Mouse (Mus musculus): ENCODE data around the gene 1110002E22Rik. TPM values are rescaled to one million over a fixed set of nuclear protein-coding genes. Genes with fewer than 3 reads are reported as not detected.

Gene 1110002E22Rik
- total RNA-seq, 2 experiments from 2014 or later: not detected

- ATAC-seq (replicated peaks; ENCODE audit: poor library complexity, severe bottlenecking): no peak
These were observed 37.1 kb downstream of the 1110002E22Rik start for GRCm38 (mm10) chr3:138101936-138102335.

DNA sequence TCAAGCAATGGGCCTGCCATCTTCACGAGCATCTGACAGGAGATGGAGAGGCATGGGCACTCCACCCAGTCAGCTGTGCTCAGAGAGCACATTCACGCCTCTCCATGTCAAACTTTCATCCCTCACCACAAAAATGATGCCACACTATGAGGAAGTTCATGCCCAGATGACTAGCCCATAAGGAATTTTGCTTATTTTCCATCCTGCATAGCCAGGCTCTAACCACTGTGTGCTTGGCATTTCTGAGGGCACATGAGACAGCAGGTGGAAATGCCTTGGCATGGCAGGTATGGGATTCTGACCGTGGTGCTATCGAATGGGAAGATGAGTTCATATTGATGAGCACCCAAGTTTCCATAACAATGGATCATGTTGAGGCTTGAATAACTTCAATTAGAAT lies 38.8 kb downstream of the 1110002E22Rik start:
- ATAC-seq (replicated peaks; ENCODE audit: poor library complexity, severe bottlenecking): no peak

GRCm38 (mm10) chr3:138105056-138105455 lies 40.2 kb downstream of the 1110002E22Rik start:
- no peak for ATAC-seq (replicated peaks; ENCODE audit: poor library complexity, severe bottlenecking)

DNA sequence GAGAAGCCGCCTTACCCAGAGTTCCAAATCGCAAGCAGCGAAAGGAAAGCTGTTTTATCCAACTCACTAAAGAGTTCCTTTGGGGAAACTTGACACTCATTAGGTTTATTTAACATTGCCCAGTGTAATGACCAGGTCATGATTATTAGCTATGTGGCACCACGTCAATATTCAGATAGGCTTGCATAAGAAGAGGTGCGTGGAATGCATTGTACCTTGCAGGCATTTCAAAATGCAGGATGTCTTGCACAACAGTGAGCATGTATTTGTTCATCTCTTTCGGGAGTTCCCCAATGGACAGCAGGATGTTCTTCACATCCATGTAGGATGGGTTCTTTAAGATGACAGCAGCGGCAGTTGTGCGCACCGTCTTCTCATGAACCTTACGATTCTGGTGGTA lies 42.0 kb downstream of the 1110002E22Rik start:
- ATAC-seq (replicated peaks; ENCODE audit: poor library complexity, severe bottlenecking): peak; percentile 27; the same call in 1 of the 2 replicates

DNA sequence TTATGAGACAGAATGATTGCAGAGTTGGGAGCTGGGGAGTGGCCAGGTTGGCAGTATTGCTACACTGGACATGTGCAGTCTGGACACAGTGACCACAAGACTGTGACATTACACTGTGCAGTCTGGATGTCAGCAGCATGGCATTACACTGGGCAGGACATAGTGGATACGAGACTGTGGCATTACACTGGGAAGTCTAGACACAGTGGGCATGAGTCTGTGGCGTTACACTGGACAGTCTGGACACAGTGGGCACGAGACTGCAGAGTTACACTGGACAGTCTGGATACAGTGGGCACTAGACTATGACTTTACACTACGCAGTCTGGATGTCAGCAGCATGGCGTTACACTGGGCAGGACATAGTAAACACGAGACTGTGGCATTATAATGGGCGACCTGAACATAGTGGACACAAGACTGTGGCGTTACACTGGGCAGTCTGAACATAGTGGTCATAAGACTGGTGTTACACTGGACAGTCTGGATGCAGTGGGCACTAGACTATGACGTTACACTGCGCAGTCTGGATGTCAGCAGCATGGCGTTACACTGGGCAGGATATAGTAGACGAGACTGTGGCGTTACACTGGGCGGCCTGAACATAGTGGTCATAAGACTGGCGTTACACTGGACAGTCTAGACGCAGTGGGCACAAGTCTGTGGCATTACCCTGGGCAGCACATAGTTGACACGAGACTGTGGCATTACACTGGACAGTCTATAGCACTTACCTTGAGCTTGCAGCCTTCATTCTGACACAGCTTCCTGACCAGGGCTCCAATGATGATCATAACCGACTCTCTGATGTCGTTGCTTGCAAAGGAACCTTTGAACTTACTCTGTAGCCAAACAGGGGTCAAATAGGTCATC lies 46.3 kb downstream of the 1110002E22Rik start:
- ATAC-seq (replicated peaks; ENCODE audit: poor library complexity, severe bottlenecking): no peak

- ATAC-seq (replicated peaks; ENCODE audit: poor library complexity, severe bottlenecking): no peak
These were observed 49.3 kb downstream of the 1110002E22Rik start for GRCm38 (mm10) chr3:138114106-138114505.

DNA sequence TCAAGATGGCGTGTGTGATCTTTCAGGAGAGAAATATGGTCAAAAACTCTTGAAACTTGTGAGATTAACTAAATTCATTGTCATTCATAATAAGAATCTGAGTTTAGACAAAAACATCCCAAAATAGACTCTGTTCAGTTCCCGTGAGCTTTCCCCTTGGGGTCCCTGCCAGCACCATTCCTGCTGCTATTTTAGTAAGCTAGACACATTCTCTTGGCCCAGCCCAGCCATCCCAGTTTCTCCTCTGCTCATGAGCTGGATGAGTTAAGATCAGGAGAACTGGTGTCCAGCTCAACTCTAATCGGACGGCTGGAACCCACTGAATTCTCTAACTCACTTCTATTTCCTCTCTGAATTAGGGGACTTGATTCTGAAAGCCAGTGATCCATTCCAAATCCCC lies 52.0 kb downstream of the 1110002E22Rik start:
- ATAC-seq (replicated peaks; ENCODE audit: poor library complexity, severe bottlenecking): no peak

DNA sequence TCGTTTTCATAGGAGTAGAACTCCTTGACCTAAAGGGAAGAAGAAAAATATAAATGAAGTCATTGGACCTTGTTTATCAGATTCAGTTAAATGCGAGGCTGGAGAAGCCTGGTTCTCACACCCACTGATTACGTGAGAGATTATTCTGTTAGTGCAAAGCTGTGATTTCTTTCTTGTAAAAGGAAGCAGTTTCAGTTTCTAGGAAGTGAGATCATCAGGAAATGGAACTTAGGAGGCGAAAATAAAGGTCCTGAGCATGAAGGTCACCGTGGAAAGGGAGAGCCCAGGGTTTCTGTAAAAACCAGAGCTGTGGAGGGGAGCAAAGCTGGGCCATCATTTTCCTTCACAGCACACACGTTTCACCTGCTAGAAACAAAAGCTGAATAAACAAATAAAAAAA lies 53.5 kb downstream of the 1110002E22Rik start:
- ATAC-seq (replicated peaks; ENCODE audit: poor library complexity, severe bottlenecking): no peak

- peak; percentile 52; the same call in 1 of the 2 replicates for ATAC-seq (replicated peaks; ENCODE audit: poor library complexity, severe bottlenecking)
These were observed 54.0 kb downstream of the 1110002E22Rik start for GRCm38 (mm10) chr3:138118831-138119230.

- no peak for ATAC-seq (replicated peaks; ENCODE audit: poor library complexity, severe bottlenecking)
These were observed 54.7 kb downstream of the 1110002E22Rik start for GRCm38 (mm10) chr3:138119444-138120105.

- no peak for ATAC-seq (replicated peaks; ENCODE audit: poor library complexity, severe bottlenecking)
These were observed 56.6 kb downstream of the 1110002E22Rik start for GRCm38 (mm10) chr3:138121461-138121860.

DNA sequence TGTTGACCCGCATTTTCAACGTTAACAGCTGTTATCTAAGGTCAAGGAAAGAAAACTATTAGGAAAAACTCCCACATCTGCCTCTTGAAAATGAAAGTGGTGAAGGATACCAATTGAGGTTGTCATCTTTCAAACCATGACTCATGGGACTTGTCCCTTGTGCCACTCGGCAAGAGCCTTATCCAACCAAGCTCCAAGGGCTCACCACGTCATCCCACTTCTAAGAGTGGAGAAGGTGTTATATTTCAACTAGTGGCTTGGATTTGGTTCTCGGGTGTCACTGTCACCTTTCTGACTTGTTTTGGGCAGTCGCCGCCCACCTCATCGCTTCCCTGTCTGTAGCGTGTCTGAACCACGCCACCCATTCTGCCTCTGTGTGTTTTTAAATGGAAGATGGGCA lies 59.0 kb downstream of the 1110002E22Rik start:
- ATAC-seq (replicated peaks; ENCODE audit: poor library complexity, severe bottlenecking): no peak

DNA sequence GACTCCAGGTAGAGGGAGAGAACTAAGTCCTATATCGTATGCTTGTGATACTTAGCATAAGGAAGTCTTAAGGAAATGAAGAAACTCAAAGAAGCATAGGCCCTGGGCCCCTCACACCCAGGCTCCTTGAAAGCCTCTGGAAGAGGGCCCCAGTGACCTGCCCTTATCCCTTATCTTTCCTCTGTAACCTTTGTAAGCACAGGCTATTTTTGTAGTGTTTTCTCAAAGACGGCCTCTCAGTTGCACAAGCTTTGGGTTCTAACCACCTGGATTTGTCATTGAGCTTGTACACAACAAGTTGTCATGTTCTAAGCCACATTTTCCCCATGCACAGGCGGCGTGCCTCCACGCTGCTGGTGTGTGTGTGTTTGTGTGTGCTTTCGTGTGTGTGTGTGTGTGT lies 64.3 kb downstream of the 1110002E22Rik start:
- no peak for ATAC-seq (replicated peaks; ENCODE audit: poor library complexity, severe bottlenecking)

DNA sequence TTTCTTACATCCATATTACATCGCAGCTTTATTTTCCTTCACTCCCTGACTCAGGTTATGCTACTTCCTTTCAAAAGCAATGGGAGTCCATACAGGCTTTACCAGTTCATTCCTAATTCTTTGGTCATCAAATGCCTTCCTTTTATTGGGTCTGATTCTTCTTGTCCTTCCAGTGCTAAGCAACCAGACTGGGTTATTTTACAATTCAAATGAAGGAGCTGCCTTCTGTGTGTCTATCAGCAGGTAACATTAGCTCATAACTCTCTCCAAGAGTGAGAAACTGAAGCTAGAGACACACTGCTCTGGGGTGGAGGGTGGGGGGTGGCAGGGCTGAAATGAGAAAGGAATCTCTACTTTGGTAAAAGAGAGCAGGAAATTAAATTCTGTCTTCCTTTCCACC lies 65.8 kb downstream of the 1110002E22Rik start:
- no peak for ATAC-seq (replicated peaks; ENCODE audit: poor library complexity, severe bottlenecking)

Other genes with a start within 250 kb of the 1110002E22Rik start
- 1,151 and 1,351 TPM in 2 replicates for gene H2afz, start 200.6 kb upstream of the 1110002E22Rik start, total RNA-seq (2014; fragmentation: Nextera tagmentation)
- 1,517 and 1,875 TPM in 2 replicates for gene H2afz, start 200.6 kb upstream of the 1110002E22Rik start, total RNA-seq (2017)
- gene Dnajb14, start 197.4 kb upstream of the 1110002E22Rik start, total RNA-seq (2014; fragmentation: Nextera tagmentation): 6.2 and 7.4 TPM in 2 replicates
- gene Dnajb14, start 197.4 kb upstream of the 1110002E22Rik start, total RNA-seq (2017): 4.8 and 7.1 TPM in 2 replicates
- 62.4 and 76.7 TPM in 2 replicates for gene Lamtor3, start 146.5 kb upstream of the 1110002E22Rik start, total RNA-seq (2014; fragmentation: Nextera tagmentation)
- gene Lamtor3, start 146.5 kb upstream of the 1110002E22Rik start, total RNA-seq (2017): 69.4 and 87.9 TPM in 2 replicates
- gene Dapp1, start 83.5 kb upstream of the 1110002E22Rik start, total RNA-seq (2014; fragmentation: Nextera tagmentation): 116 and 120 TPM in 2 replicates
- 125 and 126 TPM in 2 replicates for gene Dapp1, start 83.5 kb upstream of the 1110002E22Rik start, total RNA-seq (2017)
- gene Gm5105, start 2.3 kb downstream of the 1110002E22Rik start, total RNA-seq (2014; fragmentation: Nextera tagmentation): not detected in 2 replicates
- not detected in 2 replicates for gene Gm5105, start 2.3 kb downstream of the 1110002E22Rik start, total RNA-seq (2017)
- gene Trmt10a, start 78.4 kb downstream of the 1110002E22Rik start, total RNA-seq (2014; fragmentation: Nextera tagmentation): 3.9 and 9.1 TPM in 2 replicates
- gene Trmt10a, start 78.4 kb downstream of the 1110002E22Rik start, total RNA-seq (2017): 11.0 and 20.0 TPM in 2 replicates
- gene Mttp, start 79.9 kb downstream of the 1110002E22Rik start, total RNA-seq (2014; fragmentation: Nextera tagmentation): 2.2 and 2.5 TPM in 2 replicates
- gene Mttp, start 79.9 kb downstream of the 1110002E22Rik start, total RNA-seq (2017): 2.3 and 4.7 TPM in 2 replicates
- not detected in 2 replicates for gene 4930579F01Rik, start 128.8 kb downstream of the 1110002E22Rik start, total RNA-seq (2014; fragmentation: Nextera tagmentation)
- gene 4930579F01Rik, start 128.8 kb downstream of the 1110002E22Rik start, total RNA-seq (2017): not detected in 2 replicates
- not detected in 2 replicates for gene Adh7, start 152.7 kb downstream of the 1110002E22Rik start, total RNA-seq (2014; fragmentation: Nextera tagmentation)
- gene Adh7, start 152.7 kb downstream of the 1110002E22Rik start, total RNA-seq (2017): not detected in 2 replicates
- not detected in 2 replicates for gene Adh1, start 195.9 kb downstream of the 1110002E22Rik start, total RNA-seq (2014; fragmentation: Nextera tagmentation)
- not detected in 2 replicates for gene Adh1, start 195.9 kb downstream of the 1110002E22Rik start, total RNA-seq (2017)
- not detected in 2 replicates for gene Adh6a, start 248.2 kb downstream of the 1110002E22Rik start, total RNA-seq (2014; fragmentation: Nextera tagmentation)
- gene Adh6a, start 248.2 kb downstream of the 1110002E22Rik start, total RNA-seq (2017): not detected in 2 replicates